Mouse (Mus musculus) heart, embryonic 15.5 days (tissue): ENCODE measurements around the gene Exoc4. TPM values are rescaled to one million over a fixed set of nuclear protein-coding genes. Genes with fewer than 3 reads are reported as not detected.

Experiments used
- ATAC-seq: fragments of 200-750 bp; cut with Nextera tagmentation; replicated peaks from 2 replicates; pipeline ENCODE4 v1.8.0; 2017; ENCODE audit warnings: low read depth, moderate TSS enrichment; ENCODE audit not compliant: insufficient number of reproducible peaks, insufficient read depth, low FRiP score
- H3K27ac ChIP-seq: fragments of 300-500 bp; sonication (generic); 2 replicates; pipeline ENCODE4 v1.5.1; 2015; ENCODE audit warnings: mild to moderate bottlenecking, inconsistent platforms
- H3K27me3 ChIP-seq: fragments of 300-500 bp; sonication (generic); 2 replicates; pipeline ENCODE4 v1.6.1; 2015; ENCODE audit warnings: inconsistent platforms
- H3K36me3 ChIP-seq: fragments of 300-500 bp; sonication (generic); 2 replicates; pipeline ENCODE4 v1.6.1; 2015; ENCODE audit warnings: mild to moderate bottlenecking, inconsistent platforms
- H3K4me1 ChIP-seq: fragments of 300-500 bp; sonication (generic); replicated peaks from 2 replicates; pipeline ENCODE4 v1.6.1; 2015; ENCODE audit warnings: inconsistent platforms
- H3K4me2 ChIP-seq: fragments of 300-500 bp; sonication (generic); 2 replicates; pipeline ENCODE4 v1.6.1; 2015; ENCODE audit warnings: inconsistent platforms, mild to moderate bottlenecking, moderate library complexity
- H3K4me3 ChIP-seq: fragments of 300-500 bp; sonication (generic); 2 replicates; pipeline ENCODE4 v1.5.1; 2015; ENCODE audit warnings: mild to moderate bottlenecking, inconsistent platforms
- H3K9ac ChIP-seq: fragments of 300-500 bp; sonication (generic); 2 replicates; pipeline ENCODE4 v1.6.1; 2015; ENCODE audit warnings: mild to moderate bottlenecking, inconsistent platforms
- H3K9me3 ChIP-seq: fragments of 300-500 bp; sonication (generic); replicated peaks from 2 replicates; pipeline ENCODE4 v1.6.1; 2016; ENCODE audit warnings: inconsistent platforms
- WGBS: fragments of 180-500 bp; shearing (Covaris S2); methylation state at CpG from one replicate; pipeline ENCODE4 v1.1.7; 2015; ENCODE audit warnings: mixed read lengths; 5-methylcytosine and 5-hydroxymethylcytosine counted together
- polyA plus RNA-seq: library from polyadenylated mRNA; unstranded; fragments of >200 nt; fragmentation: Nextera tagmentation; extraction: Ambion mirVana; gene quantifications from 2 replicates; pipeline ENCODE4 v1.2.1, GENCODE M21; 2015

Gene Exoc4
- 26.5 and 32.6 TPM in 2 replicates for polyA plus RNA-seq

- WGBS, result 2% methylated on average over 31 of the region's 34 CpGs
Measured at GRCm38 (mm10) chr6:33248894-33249758, at the start of gene Exoc4. TSS of gene Exoc4 (plus strand) at chr6:33249085.

GRCm38 (mm10) chr6:33218780-33219179 is 30.1 kb upstream of the Exoc4 start:
- WGBS, result 79% methylated on average over 3 of the region's 3 CpGs
- ATAC-seq, result no peak
- H3K27me3 ChIP-seq, result no peaks in the 10 kb centered on the region

More at GRCm38 (mm10) chr6:33248894-33249758, at the start of gene Exoc4:
- peak; percentile 100 for ATAC-seq
- Histone ChIP-seq H3K4me3 (peak within 1 kb of the TSS; percentile 94), H3K27me3 (no peaks in the 10 kb centered on the region), H3K36me3 (no peaks in the 10 kb centered on the region), H3K27ac (peak within 1 kb of the TSS; percentile 52; the same call in 1 of the 2 replicates), H3K4me1 (peaks cover 9% of the 10 kb centered on the region; the same call in 1 of the 2 replicates), H3K9me3 (no peaks in the 10 kb centered on the region), H3K4me2 (peak within 1 kb of the TSS; percentile 81), H3K9ac (peak within 1 kb of the TSS; percentile 85)

GRCm38 (mm10) chr6:33226700-33227099 is 22.2 kb upstream of the Exoc4 start:
- H3K9me3 ChIP-seq, result no peaks in the 10 kb centered on the region
- H3K4me2 ChIP-seq, result no peak overlapping the region
- no peak overlapping the region for H3K9ac ChIP-seq
- no peak overlapping the region for H3K4me3 ChIP-seq
- no peak overlapping the region for H3K27ac ChIP-seq
- ATAC-seq, result no peak
- 78% methylated on average over 1 of the region's 1 CpGs for WGBS
- H3K27me3 ChIP-seq, result no peaks in the 10 kb centered on the region
- no peaks in the 10 kb centered on the region for H3K4me1 ChIP-seq
- no peaks in the 10 kb centered on the region for H3K36me3 ChIP-seq

More at GRCm38 (mm10) chr6:33218780-33219179, 30.1 kb upstream of the Exoc4 start:
- Histone ChIP-seq H3K4me2 (no peak overlapping the region), H3K4me3 (no peak overlapping the region), H3K9me3 (no peaks in the 10 kb centered on the region), H3K9ac (no peak overlapping the region), H3K27ac (no peak overlapping the region), H3K36me3 (no peaks in the 10 kb centered on the region), H3K4me1 (no peaks in the 10 kb centered on the region)

- no peaks in the 10 kb centered on the region for H3K36me3 ChIP-seq
- H3K27ac ChIP-seq, result no peak overlapping the region
- no peaks in the 10 kb centered on the region for H3K27me3 ChIP-seq
- no peak overlapping the region for H3K4me3 ChIP-seq
- WGBS, result 67% methylated on average over 8 of the region's 8 CpGs
- no peaks in the 10 kb centered on the region for H3K4me1 ChIP-seq
- no peak for ATAC-seq
- H3K9ac ChIP-seq, result no peak overlapping the region
- H3K4me2 ChIP-seq, result no peak overlapping the region
- H3K9me3 ChIP-seq, result no peaks in the 10 kb centered on the region
Measured at GRCm38 (mm10) chr6:33227371-33227770, 21.5 kb upstream of the Exoc4 start.

GRCm38 (mm10) chr6:33241250-33241649 is 7.6 kb upstream of the Exoc4 start:
- ATAC-seq, result no peak
- Histone ChIP-seq H3K27me3 (no peaks in the 10 kb centered on the region), H3K36me3 (no peaks in the 10 kb centered on the region), H3K9ac (no peak overlapping the region), H3K4me3 (no peak overlapping the region), H3K9me3 (no peaks in the 10 kb centered on the region), H3K4me1 (no peaks in the 10 kb centered on the region), H3K27ac (no peak overlapping the region), H3K4me2 (no peak overlapping the region)

- WGBS, result 40% methylated on average over 3 of the region's 3 CpGs
- H3K4me3 ChIP-seq, result no peak overlapping the region
- H3K36me3 ChIP-seq, result no peaks in the 10 kb centered on the region
- H3K9me3 ChIP-seq, result no peaks in the 10 kb centered on the region
- no peaks in the 10 kb centered on the region for H3K27me3 ChIP-seq
- no peak overlapping the region for H3K4me2 ChIP-seq
- 0 out of 2 replicates have a peak, but pooled peaks cover 2% of the 10 kb centered on the region for H3K4me1 ChIP-seq
- H3K9ac ChIP-seq, result no peak overlapping the region
- ATAC-seq, result no peak
- no peak overlapping the region for H3K27ac ChIP-seq
Measured at GRCm38 (mm10) chr6:33244546-33244945, 4.3 kb upstream of the Exoc4 start.

- Histone ChIP-seq H3K9me3 (no peaks in the 10 kb centered on the region), H3K27ac (no peak overlapping the region)
- WGBS, result 74% methylated on average over 5 of the region's 5 CpGs
Measured at GRCm38 (mm10) chr6:33247146-33247545, 1.7 kb upstream of the Exoc4 start.

GRCm38 (mm10) chr6:33247576-33248355 is 1.1 kb upstream of the Exoc4 start:
- Histone ChIP-seq H3K9me3 (no peaks in the 10 kb centered on the region), H3K4me2 (no peak overlapping the region), H3K4me3 (no peak overlapping the region), H3K27me3 (no peaks in the 10 kb centered on the region), H3K36me3 (no peaks in the 10 kb centered on the region), H3K9ac (no peak overlapping the region), H3K4me1 (peaks cover 9% of the 10 kb centered on the region; the same call in 1 of the 2 replicates), H3K27ac (no peak overlapping the region)
- WGBS, result 83% methylated on average over 23 of the region's 23 CpGs
- no peak for ATAC-seq

More at GRCm38 (mm10) chr6:33247146-33247545, 1.7 kb upstream of the Exoc4 start:
- H3K27me3 ChIP-seq, result no peaks in the 10 kb centered on the region
- ATAC-seq, result no peak
- no peak overlapping the region for H3K4me2 ChIP-seq
- H3K9ac ChIP-seq, result no peak overlapping the region
- peaks cover 9% of the 10 kb centered on the region; the same call in 1 of the 2 replicates for H3K4me1 ChIP-seq
- no peak overlapping the region for H3K4me3 ChIP-seq
- H3K36me3 ChIP-seq, result no peaks in the 10 kb centered on the region

- Histone ChIP-seq H3K36me3 (no peaks in the 10 kb centered on the region), H3K27me3 (no peaks in the 10 kb centered on the region), H3K4me3 (no peak overlapping the region), H3K9me3 (no peaks in the 10 kb centered on the region), H3K27ac (no peak overlapping the region), H3K4me1 (peaks cover 4% of the 10 kb centered on the region; the same call in 1 of the 2 replicates), H3K4me2 (no peak overlapping the region), H3K9ac (no peak overlapping the region)
- ATAC-seq, result no peak
- 82% methylated on average over 4 of the region's 4 CpGs for WGBS
Measured at GRCm38 (mm10) chr6:33256638-33257037, 7.8 kb downstream of the Exoc4 start.

- no peaks in the 10 kb centered on the region for H3K36me3 ChIP-seq
- no peak overlapping the region for H3K9ac ChIP-seq
- no peak overlapping the region for H3K4me3 ChIP-seq
- no peak overlapping the region for H3K27ac ChIP-seq
- H3K27me3 ChIP-seq, result no peaks in the 10 kb centered on the region
- no peaks in the 10 kb centered on the region for H3K9me3 ChIP-seq
- ATAC-seq, result no peak
- H3K4me2 ChIP-seq, result no peak overlapping the region
- peaks cover 4% of the 10 kb centered on the region; the same call in 1 of the 2 replicates for H3K4me1 ChIP-seq
- 73% methylated on average over 5 of the region's 5 CpGs for WGBS
Measured at GRCm38 (mm10) chr6:33257076-33257789, 8.3 kb downstream of the Exoc4 start.

GRCm38 (mm10) chr6:33259926-33260325 is 11.0 kb downstream of the Exoc4 start:
- ATAC-seq, result no peak
- H3K27ac ChIP-seq, result no peak overlapping the region
- WGBS, result 67% methylated on average over 5 of the region's 5 CpGs
- no peaks in the 10 kb centered on the region for H3K9me3 ChIP-seq
- H3K9ac ChIP-seq, result no peak overlapping the region
- H3K4me3 ChIP-seq, result no peak overlapping the region
- no peak overlapping the region for H3K4me2 ChIP-seq
- no peaks in the 10 kb centered on the region for H3K27me3 ChIP-seq
- H3K4me1 ChIP-seq, result peaks cover 13% of the 10 kb centered on the region
- no peaks in the 10 kb centered on the region for H3K36me3 ChIP-seq
